Mouse (Mus musculus) layer of hippocampus, postnatal 36 days (tissue): ENCODE results near the gene Etv4. TPM values are rescaled to one million over a fixed set of nuclear protein-coding genes. Genes with fewer than 3 reads are reported as not detected.
A peak's percentile ranks its signal among the peaks of the same experiment; 100 is the strongest.

Source experiments
- DNase-seq, 2 experiments: peaks; one replicate each; pipeline ENCODE4 v3.0.0; 2022
- total RNA-seq, 2 experiments: library from RNA; stranded (reverse); gene quantifications; 2 replicates each; pipeline ENCODE4 v1.2.3; 2021

The Etv4 gene
- total RNA-seq, 2 experiments from 2014 or later, result 15.1 to 16.3 TPM

DNA sequence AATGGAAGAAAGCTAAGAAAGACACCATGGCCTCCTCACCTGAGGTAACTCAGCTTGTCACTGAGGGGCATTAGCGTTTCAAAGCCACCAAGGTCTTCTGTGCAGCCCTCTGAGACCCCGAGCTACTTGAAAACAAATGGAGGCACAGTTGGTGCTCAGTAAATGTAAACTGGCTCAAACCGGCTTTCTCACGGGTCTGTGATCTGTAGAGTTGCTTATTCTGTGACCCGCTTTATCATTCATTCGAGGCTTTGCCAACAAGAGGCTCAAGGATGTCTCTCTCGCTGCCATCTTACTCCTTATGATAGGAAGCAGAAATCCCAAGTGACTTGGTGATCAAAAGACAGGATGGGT, 658 bp upstream of the Etv4 start:
- DNase-seq, result no peak

- DNase-seq, result no peak
These were observed 556 bp downstream of the Etv4 start for GRCm38 (mm10) chr11:101784488-101785142.

DNA sequence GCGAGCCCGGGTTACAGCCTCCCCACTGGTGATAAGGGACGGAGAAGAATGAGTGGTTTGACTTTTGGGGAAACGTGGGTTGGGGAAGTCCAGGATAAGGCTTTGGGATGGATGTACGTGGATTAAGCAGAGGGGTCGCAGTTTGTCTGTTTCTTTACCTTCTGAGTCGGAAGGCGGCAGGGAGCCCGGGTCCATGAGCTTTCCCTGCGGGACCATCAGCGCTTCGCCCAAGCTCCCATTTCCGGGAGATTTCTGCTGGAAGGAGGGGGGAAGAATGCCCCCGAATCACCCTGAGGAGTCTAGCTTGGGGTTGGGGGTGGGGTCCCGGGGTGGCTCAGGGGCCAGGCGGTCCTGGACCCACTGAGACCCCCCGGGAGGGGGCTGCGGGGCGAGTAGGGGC, 1.1 kb downstream of the Etv4 start:
- no peak for DNase-seq

GRCm38 (mm10) chr11:101783584-101783983, 1.6 kb downstream of the Etv4 start:
- DNase-seq, result no peak

DNA sequence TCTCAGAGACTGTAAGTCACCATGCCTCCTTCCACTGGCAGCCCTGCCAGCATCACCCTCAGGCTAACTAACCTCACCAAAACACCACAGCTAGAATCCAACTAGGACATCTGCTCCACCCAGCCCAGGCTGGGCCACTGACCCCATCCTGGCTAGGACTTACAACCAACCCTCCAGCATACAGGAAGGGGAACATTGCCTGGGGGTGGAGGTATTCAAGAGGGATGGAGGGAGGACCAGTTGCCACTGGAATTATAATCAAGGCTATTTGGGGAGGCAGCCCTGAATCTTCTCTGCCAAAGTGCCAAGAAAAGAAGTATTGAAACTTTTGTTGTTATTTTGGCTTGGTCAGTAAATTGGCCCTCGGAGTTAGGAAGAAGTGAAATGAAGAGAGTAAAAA, 2.0 kb downstream of the Etv4 start:
- DNase-seq, result peak in 1 of 2 experiments; percentile 44

GRCm38 (mm10) chr11:101776846-101777245, 8.3 kb downstream of the Etv4 start:
- DNase-seq, result no peak

DNA sequence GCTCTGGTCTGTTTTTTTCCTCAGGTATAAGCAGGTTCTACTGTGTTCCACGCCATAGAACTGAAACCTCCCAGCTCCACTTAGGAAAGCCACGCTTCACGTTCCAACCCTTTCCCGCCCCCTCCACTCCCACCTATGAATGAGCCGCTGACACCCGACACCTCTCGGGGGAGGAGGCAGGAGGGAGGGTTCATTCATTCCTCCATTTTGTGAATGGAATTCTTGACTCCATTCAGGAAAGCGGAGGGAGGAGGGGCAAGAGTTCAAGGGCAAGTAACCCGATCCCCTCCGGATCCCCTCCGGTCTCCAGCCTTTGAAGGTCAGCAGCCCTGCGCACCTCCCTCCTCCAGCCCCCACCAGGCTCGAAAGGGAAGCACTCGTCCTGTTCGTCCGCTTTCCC, 12.7 kb downstream of the Etv4 start:
- DNase-seq, result no peak

- DNase-seq, result no peak
These were observed 13.1 kb downstream of the Etv4 start for GRCm38 (mm10) chr11:101772027-101772426.

- no peak for DNase-seq
These were observed 14.9 kb downstream of the Etv4 start for GRCm38 (mm10) chr11:101770266-101770665.

- DNase-seq, result no peak
These were observed 16.4 kb downstream of the Etv4 start for GRCm38 (mm10) chr11:101768721-101769120.

- DNase-seq, result no peak
These were observed 17.8 kb downstream of the Etv4 start for GRCm38 (mm10) chr11:101767326-101767725.

DNA sequence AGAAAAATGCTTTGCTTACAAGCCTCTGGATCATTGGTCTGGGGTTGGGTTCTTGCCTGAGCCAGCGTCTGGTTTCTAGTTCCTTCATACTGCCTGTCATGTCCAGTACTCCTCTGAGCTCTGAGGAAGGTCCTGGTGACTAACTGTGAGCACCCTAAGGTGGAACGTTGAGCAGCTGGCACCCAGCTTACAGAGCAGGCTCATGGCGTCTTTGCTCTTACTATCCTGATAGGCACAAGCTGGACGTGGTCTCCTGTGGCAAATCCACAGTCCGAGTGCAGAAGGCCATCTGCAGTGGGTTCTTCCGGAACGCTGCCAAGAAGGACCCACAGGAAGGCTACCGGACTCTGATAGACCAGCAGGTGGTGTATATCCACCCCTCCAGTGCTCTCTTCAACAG, 20.6 kb downstream of the Etv4 start:
- no peak for DNase-seq

DNA sequence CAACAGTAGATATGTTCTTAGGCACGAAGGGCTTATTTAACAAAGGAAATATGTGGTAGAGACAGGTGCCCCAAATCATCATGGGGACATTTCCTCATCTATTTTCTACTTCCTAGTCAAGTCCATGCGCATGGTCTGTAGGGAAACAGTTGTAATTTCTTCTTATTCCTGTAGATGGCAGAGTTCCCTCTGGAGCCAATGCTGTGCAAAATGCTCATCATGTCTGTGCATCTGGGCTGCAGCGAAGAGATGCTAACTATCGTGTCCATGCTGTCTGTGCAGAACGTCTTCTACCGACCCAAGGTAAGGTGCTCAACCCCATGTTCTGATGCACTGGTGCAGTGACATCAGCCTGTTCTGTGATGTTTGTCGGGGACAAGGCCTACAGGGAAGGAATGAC, 21.4 kb downstream of the Etv4 start:
- DNase-seq, result no peak

DNA sequence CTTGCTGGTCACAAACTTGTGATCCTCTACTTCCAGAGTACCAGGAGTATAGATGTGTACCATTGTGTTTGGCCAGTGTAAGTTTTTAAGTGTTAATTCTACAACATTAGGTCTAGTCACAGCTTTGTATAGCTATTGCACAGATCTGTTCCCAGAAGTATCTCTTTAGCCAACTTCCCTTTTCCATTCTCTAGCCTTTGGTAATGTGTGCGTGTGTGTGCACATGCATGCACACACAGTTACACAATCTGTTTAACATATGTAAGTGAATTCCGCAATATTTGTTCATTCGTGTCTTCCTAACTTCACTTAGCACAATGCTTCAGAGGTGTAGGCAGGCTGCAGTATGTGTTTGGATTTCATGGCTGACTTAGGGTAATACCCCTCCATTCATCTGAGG, 25.6 kb downstream of the Etv4 start:
- DNase-seq, result no peak

- peak; percentile 46 to 58 for DNase-seq
These were observed 26.7 kb downstream of the Etv4 start for GRCm38 (mm10) chr11:101758431-101758830.

DNA sequence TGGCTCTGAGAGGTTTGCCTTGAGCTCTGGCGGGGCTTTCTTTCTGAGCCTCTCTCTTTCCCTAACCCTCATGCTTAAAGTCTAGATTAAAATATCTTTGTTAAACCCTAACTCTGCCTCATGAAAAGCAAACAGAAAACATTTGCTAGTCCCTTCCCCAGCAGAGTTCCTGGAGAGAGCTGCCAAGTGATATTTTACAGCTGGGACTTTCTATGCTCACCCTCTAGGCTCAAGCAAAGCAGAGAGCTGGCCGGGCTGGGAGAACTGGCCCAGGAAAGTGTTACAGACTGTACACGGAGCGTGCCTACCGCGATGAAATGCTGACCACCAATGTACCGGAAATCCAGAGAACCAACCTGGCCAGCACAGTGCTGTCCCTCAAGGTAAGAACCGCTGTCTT, 27.8 kb downstream of the Etv4 start:
- DNase-seq, result no peak

DNA sequence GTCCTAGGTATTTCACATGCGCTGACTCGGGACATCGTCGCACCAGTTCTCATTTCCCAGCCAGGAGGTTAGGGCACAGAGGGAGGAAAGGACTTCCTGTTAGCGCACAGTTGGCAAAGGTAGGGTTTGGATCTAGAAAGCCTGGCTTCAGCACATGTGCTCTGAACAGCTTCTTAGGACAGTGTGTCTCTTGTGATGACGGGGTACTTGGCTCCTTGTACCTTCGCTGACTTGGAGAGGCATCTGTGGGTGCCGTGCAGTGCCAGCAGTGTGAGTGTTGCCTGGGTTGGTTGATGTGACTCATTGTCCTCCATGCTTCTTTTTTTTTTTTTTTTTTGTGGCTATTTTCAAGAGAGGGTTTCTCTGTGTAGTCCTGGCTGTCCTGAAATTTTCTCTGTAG, 28.6 kb downstream of the Etv4 start:
- DNase-seq, result peak; percentile 28 to 32

DNA sequence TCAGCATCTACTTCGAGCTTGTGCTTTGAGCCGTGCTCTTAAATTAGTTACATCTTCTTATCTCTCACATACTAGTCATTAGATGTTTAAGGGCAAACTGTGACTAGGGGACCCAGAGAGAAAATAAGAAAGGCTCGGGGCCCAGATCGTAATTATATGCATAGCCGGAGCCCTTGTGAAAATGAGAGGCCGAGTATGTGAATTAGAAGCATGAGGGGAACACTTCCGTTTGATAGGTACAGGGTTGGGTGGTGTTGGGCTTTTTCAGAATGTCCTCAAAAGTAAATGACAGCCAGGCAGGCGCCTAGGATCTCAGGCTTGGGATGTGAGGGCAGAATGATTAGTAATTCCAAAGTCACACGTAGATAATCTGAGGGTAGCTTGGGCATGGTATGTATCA, 51.6 kb downstream of the Etv4 start:
- DNase-seq, result no peak

DNA sequence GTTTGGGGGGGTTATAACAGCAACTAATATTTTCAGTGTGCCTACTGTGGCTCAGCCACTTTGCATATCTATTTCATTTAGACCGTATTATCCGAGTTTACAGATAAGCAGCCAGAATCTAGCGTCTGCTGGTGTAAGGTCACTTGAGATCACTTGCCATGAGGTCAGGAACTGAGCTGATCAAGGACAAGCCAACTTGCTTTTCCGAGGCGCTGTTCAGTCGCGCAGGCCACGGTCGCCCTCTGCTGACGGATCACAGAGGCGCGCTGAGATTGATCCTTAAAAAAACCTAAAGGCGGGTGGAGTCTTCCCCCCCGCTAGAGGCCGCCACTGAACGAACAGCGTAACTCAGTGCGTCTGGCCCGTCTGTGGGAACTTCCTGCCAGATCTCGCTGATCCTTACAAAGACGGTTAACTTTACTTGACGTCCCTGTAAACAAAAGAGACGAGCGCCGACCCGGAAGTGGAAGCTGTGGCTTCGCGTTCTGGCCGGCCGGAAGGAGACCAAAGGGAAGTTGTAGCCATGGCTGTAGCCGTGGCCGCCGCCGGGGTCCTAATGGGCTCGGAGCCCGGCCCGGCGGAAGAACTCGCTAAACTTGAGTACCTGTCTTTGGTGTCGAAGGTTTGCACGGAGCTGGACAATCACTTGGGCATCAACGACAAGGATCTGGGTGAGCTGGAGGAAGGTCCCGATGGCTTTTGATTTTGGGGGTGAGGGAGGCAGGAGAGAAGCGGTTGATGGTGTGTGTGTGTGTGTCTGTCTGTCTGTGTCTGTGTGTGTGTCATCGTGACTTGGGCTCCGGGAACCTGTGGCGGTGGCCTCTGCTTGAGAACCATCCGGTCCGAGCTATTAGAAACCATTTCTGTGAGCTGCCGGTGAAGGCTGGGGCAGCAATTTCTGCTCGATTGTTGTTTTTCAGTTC, 52.4 kb downstream of the Etv4 start, which contains the start of gene Dhx8:
Gene Dhx8 (plus strand): TSS at position 402 of the 923 bp plus-strand sequence.
- peak; percentile 97 to 98 for DNase-seq

- no peak for DNase-seq
These were observed 55.9 kb downstream of the Etv4 start for GRCm38 (mm10) chr11:101729308-101729707.

DNA sequence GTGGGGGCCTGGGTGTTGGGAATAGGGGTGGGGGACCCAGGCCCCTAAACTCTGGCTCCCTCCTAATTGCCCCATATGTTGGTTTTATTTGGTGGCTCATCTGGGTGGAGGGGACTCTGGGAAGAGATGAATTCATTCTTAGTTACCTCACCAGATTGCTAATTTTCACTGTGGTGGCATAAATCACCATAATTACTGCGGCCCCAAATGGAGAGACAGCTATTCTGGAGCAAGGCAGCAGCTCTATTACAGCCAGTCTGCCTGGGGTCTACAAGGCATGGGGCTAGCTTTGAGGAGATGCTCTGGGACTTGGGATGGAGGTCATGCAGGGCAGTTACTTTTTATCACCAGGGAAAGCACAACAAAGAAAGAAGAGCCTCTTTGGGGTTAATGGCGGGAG, 58.4 kb downstream of the Etv4 start:
- no peak for DNase-seq

GRCm38 (mm10) chr11:101725043-101725442, 60.1 kb downstream of the Etv4 start:
- DNase-seq, result no peak

GRCm38 (mm10) chr11:101719986-101720520, 65.1 kb downstream of the Etv4 start:
- DNase-seq, result no peak
